Mouse (Mus musculus): ENCODE measurements at regions not wholly inside any gene's neighbourhood (a gene's known extent, or its start where the extent isn't known, plus 50 kb on each side); places are given as distances from the start of the nearest gene placed in this dataset.
A peak's percentile ranks its signal among the peaks of the same experiment; 100 is the strongest.

GRCm38 (mm10) chr7:83476161-83476495, 108.6 kb upstream of the Tmc3 start:
- DNase-seq (ENCODE audit: low read depth, low spot score), result no peak

GRCm38 (mm10) chr7:83476861-83477260, 107.9 kb upstream of the Tmc3 start:
- DNase-seq (ENCODE audit: low read depth, low spot score), result no peak

- DNase-seq (ENCODE audit: low read depth, low spot score), result no peak
Observed at GRCm38 (mm10) chr7:83477661-83478121, 107.0 kb upstream of the Tmc3 start.

- DNase-seq (ENCODE audit: low read depth, low spot score), result no peak
Observed at GRCm38 (mm10) chr7:83481655-83482054, 103.1 kb upstream of the Tmc3 start.

- no peak for DNase-seq (ENCODE audit: low read depth, low spot score)
Observed at GRCm38 (mm10) chr7:83482254-83482653, 102.5 kb upstream of the Tmc3 start.

GRCm38 (mm10) chr7:83482671-83483304, 101.9 kb upstream of the Tmc3 start:
- DNase-seq (ENCODE audit: low read depth, low spot score), result no peak

GRCm38 (mm10) chr7:83486156-83486750, 98.5 kb upstream of the Tmc3 start:
- DNase-seq (ENCODE audit: low read depth, low spot score), result peak; percentile 44

- peak; percentile 57 for DNase-seq (ENCODE audit: low read depth, low spot score)
Observed at GRCm38 (mm10) chr7:83489790-83490189, 94.9 kb upstream of the Tmc3 start.

- no peak for DNase-seq (ENCODE audit: low read depth, low spot score)
Observed at GRCm38 (mm10) chr7:83504996-83505645, 79.6 kb upstream of the Tmc3 start.

- DNase-seq (ENCODE audit: low read depth, low spot score), result no peak
Observed at GRCm38 (mm10) chr7:83516295-83516694, 68.4 kb upstream of the Tmc3 start.

GRCm38 (mm10) chr7:83521511-83521910, 63.2 kb upstream of the Tmc3 start:
- DNase-seq (ENCODE audit: low read depth, low spot score), result no peak

Data from mesoderm, embryonic 11.5 days (tissue).